Mouse (Mus musculus): Measurements from ENCODE around the gene Coro1c.

Coro1c gene

DNA sequence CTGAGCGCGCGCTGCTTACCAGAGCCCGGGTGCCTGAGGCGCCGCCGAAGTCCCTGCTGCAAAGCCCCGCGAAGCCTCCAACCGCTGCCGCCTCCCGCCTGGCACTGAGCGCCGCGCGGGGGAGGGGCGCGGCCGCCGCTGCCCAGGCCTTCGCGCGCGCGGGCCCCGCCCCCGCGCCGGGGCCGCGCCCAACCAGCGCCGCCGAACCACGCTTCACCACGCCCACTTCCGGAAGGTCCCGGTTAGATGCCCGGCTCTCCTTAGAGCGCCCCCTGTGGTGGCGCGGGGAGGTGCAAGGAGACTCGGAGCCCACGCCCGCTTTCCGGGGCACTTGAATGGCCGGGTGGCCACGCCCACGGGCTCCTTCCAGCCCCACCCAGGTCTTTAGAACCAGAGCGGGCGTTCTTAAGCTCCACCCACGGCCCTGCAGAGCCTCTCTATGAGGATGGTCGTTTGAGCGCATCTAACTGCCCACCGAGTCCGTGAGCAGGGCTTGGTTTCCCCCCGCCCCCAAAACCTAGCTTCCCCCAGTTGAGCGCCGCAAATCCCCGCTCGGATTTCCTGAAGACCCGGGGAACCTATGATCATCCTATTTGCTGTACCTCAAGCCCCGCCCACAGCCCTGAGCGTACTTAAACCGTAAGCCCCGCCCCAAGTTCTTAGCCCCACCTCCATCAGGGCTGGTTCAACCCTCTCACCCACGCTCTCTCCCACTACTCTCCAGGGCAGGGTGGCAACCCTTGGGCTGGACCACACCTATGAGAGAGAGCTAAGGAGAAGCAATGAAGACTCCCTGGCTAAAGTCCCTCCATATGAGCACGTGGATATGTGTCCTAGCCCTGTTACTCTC is at the start of gene Coro1c:
Coro1c (minus strand) TSS at position 167 of the 850 bp plus-strand sequence.
- peak; percentile 99 to 100 for DNase-seq

DNA sequence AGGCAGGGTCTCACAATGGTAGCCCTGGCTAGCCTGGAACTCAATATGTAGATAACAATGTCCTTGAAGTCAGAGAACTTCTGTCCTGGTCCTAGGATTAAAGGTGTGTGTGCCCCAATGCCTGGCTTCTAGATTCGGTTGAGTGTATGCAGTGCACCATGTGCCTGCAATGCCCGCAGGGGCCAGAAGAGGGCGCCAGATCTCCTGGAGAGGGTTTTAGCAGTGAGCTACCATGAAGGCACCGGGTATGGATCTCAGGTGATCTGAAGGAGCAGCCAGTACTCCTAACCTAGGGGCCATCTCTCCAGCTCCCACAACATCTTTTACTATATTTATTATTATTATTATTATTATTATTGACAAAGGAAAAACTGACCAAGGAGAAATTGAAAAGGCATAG is 48.0 kb upstream of the Coro1c start:
- peak; percentile 64 to 90 for DNase-seq

DNA sequence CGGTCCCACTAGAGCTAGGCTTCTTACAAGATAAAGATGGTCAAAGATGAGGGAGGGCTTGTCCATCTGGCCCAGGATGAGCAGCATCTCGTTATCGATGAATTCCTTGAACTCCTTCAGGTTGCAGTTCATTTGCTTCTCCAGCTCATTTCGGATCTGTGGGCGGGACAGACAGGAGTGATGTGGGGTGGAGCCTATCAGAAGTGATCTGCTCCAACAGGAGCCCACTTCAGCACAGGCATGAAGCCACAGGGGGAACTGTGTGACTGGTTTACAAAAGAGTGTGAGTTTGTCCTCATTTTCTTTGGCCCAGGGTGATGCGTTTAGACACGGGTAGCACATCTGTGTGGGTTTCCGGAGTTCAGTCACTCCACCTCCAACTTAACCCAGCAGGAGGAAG is 47.1 kb upstream of the Coro1c start:
- DNase-seq: no peak

DNA sequence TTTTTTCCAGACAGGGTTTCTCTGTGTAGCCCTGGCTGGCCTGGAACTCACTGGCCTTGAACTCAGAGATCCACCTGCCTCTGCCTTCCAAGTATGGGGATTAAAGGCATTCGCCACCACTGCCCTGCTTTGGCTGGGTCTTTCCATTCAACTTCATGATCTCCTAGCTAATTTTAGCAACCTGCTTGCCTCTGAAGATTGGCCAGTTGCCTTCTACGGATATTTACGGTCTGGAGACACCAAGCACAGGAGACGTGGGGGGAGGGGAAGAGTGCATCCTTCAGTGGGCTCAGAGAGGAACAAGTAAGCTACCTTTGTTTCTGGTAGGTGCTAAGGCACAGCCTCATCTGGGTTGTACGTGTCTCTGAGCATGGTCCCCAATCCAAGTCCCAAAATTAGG is 46.7 kb upstream of the Coro1c start:
- no peak for DNase-seq

DNA sequence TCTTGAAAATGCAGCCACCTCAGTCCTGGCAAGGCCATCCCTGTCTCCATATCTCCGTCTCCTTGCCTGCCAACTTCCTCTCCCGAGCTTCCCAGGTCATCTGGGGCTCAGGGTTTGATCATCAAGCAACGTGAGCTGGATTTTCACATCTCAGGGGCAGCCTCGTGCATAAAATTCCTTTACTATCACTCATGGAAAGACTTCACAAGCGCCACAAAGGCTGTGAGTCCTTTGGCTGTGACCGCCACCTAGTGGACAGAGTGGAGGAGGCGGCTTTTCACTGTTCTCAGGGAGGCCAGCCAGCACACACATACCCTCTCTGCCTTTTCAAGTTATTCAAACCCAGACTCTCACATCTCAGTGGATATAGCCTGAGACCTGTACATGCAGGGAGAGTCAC is 45.9 kb upstream of the Coro1c start:
- DNase-seq: peak; percentile 54 to 72

DNA sequence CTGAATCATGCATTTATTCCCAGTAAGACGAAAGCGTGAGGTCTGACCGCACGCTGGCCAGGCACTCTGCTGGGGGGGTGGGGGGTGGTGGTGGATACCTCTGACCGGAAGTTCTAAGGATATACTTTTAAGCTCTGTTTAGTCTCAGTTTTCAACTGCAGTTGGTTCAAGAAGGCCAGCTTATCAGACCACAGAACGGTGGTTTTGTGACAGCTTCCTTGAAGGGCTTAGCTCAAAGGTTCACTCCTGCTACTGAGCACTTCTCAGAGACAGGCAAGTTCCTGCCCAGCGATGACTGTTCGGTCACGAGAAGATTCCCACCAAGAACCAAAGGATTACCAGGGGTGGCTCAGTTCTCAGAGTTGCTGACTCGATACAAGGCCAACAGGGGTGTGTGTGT is 44.0 kb upstream of the Coro1c start:
- no peak for DNase-seq

DNA sequence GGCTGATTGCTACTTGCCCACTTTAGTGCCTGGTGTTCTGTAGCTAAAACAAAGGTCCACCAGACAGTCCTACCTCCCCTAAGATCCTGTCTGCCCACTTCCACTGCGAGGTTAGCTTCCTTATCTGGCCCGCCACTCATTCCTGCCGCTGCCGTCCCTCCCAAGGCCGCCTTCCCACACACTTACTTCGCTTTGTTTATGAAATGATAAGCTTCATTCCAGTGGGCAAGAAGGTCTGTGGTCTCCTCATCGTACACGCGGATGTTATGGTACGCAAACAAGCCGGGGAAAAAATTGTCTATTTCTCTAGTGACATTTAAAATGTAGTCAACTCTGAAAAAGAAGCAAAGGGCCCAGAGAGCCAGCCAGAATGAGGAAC is 43.1 kb upstream of the Coro1c start:
- DNase-seq: no peak

DNA sequence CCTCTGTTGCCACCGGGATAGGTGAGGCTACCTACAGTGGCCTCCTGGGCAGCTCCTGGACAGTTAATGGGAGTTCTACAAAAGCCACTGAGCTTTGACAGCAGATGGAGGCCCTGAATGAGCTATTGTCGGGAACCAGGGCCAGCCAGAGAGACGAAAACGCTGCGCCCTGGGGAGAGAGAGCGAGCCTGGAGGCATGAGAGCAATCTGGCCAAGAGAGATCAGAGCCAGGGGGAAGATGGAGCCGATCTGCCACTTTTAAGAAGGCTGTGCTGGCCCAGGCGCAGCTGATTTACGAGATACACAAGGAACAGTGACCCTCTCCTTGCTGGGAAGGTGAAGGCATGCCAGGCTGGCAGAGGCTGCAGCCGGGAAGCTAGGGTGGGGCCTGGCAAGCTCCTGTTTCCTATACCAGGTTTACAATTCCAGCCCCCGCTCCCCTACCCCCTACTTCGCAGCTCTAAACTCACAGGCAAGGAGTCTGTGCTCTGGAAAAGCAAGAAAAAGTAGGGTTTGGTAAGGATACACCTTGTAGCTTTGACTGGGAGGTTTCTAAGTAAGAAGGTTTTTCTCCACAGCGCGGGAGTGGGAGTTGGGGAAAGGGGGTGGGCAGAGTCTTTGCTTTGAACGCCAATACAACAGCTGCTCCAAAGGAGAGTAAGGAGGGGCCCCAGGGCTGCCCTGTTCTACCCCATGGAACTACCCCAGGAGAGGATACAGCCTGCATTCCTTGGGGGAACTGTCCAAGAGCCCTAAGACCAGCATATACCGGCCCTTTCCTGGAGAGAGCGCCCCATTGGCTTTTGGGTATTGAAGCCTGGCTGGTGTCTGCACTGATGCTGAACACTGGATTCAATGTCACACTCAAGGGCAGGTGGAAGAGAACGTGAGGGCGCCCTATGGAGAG is 42.5 kb upstream of the Coro1c start:
- no peak for DNase-seq

DNA sequence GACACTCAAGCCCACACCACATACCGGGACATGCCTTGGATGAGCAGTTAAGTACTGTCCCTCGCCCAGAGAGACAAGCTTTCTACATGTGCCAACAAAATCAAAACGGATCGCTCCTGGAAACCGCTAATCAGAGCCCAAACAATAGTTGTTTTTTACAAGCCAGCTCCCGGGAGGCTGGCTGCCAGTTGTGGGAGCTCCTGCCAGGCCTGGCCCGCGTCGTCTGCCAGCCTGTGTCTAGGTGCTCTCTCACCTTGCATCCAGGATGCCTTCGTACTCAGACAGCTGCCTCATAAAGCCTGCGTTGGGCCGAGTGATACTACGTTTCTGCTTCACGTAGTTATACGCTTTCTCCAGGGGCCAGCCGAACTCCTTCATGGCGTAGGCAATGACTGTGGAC is 41.6 kb upstream of the Coro1c start:
- no peak for DNase-seq

DNA sequence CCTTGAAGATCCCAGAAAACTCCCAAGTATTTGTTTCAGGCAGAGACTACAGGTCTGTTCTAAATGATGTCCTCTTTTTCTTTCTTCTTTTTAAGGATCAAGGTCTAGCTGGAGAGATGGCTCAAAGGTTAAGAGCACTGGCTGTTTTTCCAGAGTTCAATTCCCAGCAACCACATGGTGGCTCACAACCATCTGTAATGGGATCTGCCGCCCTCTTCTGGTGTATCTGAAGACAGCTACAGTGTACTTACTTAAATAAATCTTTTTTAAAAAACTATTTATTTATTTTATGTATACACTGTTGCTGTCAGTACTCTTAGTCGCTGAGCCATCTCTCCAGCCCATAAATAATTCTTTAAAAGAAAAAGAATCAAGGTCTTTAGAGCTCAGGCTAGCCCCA is 38.7 kb upstream of the Coro1c start:
- no peak for DNase-seq

DNA sequence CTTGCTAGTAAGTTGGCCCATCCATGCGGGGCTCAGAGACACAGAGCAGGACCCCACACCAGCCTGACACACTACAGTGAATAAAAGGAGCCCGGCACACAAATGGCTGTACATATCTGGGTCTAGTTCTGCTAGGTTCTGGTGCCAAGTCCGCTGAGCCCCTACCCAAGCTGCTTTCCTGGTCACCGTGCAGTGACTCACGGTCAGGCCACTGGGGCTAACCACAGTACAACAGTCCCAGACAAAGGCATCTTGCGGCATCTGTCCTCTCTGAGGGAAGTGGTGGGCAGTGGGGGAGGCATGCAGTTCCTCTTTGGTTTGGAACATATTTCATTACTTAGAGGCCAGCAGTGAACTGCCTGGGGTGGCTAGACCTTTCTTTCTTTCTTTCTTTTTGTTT is 36.6 kb upstream of the Coro1c start:
- no peak for DNase-seq

DNA sequence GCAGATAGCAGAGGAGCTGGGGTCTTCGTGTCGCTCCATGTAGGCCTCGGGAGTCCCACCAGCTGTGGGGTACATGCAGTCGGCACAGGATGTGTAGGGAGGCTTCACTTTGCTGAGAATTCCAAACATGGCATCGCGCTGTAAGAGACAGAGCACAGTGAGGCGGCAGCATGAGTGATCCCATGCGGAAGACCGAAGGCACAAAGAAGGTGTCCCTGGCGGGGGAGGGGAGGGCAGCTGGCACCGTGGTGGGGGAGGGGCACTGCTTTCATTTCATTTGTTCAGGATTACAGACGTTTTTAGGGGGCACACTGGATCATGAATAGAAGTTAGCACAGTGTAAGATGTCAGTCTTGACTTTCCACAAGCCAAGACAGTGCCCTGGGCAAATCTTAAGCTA is 34.8 kb upstream of the Coro1c start:
- DNase-seq: no peak

DNA sequence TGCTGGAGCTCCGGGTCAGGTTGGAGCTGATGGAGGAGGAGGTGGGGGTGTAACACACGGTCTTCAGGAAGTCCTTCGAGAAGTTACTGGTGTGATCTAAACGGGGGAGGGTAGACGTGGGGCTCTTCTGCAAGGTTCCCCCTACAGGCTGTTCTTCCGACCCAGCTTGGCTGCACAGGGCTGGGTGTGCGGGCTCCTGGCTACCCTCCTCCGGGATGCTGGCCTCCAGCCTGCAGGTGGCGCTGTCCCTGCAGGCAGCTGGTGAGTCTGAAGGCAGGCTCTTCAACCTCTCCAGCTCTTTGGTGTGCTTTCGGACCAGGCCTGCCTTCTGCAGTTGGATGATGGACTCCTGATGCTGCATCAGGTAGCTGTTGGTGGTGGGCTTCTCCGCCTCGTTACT is 34.0 kb upstream of the Coro1c start:
- DNase-seq: no peak

DNA sequence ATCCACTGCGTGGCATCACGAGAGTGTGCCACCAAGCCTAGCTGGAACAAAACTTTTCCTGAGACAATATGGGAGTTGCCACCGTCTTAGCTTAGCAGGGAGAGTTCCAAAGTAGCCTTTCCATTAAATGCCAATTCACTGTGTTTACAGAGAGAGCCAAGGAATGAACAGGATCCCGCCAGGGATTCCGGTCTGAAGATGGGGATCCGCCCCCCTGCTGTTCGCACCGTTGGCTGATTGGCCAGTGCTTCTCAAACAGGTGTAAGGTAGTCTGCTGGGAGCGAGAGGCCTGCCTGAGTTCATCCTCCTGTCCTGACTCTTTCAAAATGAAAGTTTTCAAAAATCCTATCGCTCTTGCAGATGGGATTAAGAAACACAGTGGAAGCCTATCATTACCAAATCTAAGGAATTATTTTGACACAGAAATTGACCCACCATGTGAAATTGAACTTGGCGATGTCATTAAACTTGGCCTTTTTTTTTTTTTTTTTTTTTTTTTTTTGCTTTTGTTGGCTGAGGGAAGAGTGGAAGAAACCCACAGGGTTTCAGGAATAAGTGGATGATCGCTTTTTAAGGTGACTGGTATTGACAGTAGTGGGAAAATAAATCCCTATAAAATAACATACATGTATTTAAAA is 30.8 kb upstream of the Coro1c start:
- no peak for DNase-seq

DNA sequence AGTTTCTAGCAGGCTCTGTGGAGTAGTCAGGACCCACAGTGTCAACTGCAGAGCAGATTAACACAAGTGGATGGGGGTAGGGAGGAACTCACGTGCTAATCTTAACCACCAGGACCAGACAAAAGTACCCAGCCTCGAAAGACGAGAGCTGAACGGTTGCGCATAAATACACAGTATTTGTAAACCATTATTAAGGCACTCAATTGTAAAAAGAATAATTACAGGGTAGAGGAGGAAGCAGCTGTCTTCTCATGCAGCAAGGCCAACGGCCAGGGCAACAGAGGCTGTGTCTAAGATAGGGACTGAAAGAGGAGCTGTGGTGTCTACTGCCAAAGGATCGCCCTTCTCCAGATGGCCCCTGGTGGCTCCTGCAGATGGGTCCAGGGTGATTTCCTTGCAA is 29.1 kb upstream of the Coro1c start:
- DNase-seq: no peak

DNA sequence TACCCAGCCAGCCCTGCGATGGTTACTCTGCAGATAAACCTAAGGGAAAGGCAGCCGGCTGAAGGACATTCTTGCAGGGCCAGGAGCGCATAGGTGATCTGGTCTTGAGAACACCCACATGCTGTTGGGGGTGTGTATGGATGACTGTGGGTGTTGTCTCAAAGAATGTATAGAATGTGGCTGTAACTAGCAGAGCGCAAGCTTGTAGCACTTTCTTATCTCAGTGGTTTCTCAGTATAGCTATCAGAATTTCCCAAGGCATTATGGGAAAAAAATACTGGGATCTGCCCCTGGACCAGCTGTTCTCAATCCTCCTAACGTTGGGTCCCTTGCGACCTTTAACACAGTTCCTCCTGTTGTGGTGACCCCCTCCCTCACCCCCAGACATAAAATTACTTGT is 25.3 kb upstream of the Coro1c start:
- no peak for DNase-seq

DNA sequence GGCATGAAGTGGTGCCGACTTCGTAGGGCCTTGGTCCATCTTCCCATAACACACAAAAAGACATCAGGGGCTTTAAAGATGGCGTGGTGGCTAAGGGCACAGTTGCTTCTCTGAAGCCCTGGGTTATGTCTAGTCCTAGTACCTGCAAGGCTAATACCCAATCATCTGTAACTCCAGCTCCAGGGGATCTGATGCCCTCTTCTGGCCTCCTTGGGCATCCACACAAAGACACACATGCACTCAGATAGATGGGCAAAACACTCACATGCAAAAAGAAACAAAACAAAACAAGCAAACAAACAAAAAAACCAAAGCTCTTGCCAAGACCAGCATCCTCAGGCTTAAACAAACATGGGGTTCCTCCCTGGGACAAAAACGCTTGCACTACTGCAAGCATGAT is 24.9 kb upstream of the Coro1c start:
- DNase-seq: no peak

DNA sequence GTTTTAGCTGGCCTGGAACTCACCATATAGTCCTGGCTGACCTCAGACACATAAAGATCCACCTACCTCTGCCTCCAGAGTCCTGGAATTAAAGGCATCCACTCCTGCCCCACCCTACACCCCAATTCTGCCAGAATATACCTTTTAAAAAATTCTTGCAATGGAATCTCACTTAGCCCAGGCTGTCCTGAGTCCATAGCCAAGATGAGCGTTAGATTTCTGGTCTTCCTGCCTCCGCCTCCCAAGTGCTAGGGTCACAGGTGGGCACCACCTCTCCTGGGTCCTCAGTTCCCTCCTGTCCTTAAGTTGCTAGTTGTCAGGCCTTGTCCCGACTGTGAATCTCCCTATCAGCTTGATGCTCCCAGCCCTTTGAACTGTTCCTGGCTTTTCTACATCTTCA is 23.8 kb upstream of the Coro1c start:
- DNase-seq: no peak

DNA sequence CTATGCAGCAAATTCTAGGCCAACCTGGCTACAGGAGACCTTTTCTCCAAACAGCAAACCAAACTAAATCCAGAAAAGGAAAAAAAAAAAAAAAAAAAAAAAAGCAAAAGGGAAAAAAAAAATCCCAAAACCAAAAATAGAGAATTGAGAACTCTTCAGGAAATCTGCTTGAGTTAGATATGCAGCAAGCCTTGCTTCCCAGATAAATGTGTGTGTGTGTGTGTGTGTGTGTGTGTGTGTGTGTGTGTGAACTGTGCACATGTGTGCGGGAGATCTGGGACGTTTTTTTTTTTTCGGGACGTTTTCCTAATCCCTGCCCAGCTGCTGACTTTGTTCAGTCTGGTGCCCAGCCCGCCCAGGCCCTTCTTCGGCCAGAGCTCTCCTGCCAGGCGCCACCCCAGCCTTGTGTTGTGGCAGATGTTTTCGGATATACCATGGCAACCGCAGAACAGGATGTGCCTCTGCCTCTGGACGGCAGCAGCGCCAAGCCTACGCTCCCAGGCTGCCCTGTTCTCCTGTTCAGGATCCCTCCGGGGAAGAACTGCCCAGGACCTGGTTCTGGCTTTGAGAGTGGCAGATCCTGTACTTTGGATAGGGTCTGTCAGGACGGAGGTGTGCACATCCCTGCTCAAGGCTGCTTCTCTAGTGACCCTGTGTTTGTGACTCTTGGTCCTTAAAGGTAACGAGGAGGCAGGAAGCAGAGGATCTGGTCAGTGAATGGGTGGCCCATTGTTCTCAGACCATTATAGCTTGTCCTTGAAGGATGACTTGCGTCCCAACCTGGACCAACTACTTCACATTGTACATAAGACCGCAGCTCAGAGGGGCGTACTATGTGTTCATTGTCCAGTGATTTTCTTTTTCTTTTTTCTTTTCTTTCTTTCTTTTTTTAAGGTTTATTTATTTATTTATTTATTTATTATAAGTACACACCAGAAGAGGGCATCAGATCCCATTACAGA is 22.4 kb upstream of the Coro1c start:
- DNase-seq: no peak

DNA sequence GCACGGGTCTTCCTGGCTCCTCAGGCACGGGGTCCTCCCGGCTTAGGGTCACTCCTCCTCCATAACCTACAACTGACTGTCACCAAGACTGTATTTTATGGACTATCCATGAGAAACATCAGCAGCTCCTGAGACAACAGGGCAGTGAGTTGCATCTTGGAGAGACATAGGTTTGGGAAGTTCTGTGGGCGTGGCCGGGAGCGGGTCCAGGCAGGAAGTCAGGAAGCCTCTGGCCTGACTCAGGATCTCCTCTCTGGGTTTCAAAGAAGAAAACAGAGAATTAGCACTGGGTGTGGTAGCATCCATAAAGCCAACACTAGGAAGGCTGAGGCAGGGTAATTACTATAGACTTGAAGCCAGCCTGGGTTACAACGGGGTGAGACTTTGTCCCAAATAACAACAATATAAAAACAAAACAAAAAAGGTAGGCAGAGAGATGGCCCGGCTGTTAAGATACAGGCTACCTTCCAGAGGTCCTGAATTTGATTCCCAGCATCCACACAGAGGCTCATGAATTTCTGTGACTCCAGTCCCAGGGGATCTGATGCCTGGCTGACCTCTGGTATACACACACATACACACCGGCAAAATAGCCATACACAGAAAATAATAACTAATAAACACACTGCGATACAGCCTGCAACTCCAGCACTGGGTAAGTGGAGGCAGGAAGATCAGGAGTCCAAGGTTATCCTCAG is 21.5 kb upstream of the Coro1c start:
- no peak for DNase-seq

DNA sequence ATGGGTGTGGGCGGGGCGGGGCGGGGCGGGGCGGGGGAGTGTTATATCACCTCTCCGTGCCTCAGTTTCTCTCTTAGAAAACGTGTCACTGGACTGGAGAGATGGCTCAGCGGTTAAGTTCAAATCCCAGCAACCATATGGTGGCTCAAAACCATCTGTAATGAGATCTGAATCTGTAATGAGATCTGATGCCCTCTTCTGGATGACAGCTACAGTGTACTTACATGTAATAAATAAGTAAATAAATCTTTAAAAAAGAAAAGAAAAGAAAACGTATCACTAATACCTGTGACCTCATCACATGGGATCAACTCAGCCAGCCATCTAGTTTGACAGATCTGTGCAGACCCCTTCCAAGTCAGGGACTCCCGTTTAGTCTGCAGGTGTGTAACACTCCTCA is 21.0 kb upstream of the Coro1c start:
- DNase-seq: no peak

DNA sequence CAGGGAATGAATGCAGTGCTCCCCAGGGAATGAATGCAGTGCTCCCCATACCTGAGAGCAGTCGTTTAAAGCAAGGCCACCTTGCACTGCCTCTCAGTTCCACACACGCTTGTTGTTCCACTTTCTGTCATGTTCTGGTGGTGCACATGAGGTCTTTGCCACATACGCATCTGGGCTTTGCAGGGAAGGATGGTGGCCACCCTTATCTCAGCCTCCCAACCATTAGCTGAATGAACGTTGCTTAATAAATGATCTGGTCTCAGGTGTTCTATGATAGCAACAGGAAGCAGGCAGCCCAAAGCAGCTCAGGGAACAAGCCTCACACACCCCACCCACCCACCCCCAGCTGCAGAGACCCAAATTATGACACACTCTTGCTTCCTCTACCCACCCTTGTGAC is 16.1 kb upstream of the Coro1c start:
- no peak for DNase-seq
